Mouse (Mus musculus): ENCODE measurements at regions not wholly inside any gene's neighbourhood (a gene's known extent, or its start where the extent isn't known, plus 50 kb on each side); places are given as distances from the start of the nearest gene placed in this dataset.
"Not testable (repeated sequence)": the region's sequence is repeated elsewhere in the genome, so short reads cannot be mapped to it uniquely, and the experiment has no call there.

DNA sequence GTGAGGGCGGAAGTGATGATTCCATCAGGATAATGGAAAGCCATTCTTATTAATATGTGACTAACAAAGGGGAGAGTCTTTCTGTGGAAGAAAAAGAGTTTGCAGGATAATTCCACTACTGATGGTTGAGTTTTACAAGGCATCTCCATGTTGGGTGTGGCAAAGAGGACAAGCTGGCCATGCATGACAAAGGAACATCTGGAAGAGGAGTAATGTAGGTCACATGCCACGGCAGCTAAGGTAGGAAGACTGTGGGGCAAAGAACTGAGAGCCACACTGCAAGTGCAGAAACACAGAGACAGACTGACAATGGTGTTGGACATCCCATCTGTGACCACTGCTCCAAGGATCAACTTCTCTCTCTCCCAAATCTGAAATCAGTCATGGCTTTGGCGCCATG, 196.4 kb upstream of the Gdi2 start:
- no peak for DNase-seq

DNA sequence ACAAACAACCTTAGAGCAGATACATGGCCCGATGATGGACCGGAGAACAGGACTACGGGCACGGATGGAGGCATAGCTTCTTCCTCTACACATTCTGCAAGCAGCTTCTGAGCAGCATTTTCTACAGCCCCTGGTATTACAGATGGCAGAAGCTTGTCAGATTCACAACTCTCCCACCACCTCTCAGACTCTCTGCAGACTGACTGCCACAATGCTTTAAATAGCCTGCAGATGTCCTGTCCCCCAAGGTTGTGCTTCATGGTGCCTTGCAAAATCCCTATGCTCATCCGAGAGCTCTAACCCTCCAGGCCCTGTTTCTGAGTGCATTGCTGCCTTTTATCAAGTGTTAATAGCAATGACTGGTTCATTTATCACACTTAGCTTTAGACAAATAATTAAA, 194.3 kb upstream of the Gdi2 start:
- no peak for DNase-seq

DNA sequence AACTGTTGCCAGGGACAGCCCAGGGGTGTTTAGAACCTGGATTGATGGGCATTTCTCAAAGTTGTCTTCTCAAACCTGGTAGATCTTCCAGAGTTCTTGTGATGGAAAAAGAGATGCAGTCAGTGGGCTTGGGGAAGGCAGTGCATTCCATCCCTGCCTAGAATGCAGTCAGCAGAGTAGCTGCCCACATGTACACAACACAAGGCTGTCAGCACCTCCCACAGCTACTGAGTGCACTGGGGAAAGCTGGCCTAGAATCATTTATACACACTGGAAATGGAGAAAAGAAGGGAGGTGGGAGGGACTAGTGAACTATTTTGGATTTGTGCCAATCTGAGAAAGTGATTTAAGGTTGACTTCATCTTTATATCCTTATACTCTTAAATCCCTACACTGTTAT, 183.0 kb upstream of the Gdi2 start:
- not testable (repeated sequence) for DNase-seq

DNA sequence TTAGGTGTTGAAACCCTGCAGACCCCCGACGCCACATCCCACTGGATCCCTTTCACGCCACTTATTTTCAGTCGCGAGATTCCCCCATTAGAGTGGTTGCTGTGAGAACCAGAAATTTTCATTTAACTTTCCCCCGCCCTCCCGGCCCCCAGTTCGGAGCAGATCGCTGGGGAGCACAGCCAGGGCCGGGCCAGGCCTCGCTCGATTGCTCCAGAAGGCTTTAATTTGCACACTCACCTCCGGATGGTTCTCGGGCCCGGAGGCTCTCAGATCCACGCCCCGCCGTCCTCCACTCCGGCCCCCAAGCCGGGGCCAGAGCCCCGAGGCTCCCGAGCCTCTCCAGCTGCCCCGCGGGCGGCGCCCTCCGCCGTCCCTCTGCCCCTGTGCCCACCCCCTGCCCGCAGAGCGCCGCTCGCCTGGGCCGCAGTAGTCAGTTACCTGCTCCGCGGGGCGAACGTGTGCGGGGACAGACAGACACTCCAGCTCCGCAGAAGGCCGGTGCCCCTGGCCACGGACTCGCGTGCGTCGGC, 179.7 kb upstream of the Gdi2 start:
- no peak for DNase-seq

DNA sequence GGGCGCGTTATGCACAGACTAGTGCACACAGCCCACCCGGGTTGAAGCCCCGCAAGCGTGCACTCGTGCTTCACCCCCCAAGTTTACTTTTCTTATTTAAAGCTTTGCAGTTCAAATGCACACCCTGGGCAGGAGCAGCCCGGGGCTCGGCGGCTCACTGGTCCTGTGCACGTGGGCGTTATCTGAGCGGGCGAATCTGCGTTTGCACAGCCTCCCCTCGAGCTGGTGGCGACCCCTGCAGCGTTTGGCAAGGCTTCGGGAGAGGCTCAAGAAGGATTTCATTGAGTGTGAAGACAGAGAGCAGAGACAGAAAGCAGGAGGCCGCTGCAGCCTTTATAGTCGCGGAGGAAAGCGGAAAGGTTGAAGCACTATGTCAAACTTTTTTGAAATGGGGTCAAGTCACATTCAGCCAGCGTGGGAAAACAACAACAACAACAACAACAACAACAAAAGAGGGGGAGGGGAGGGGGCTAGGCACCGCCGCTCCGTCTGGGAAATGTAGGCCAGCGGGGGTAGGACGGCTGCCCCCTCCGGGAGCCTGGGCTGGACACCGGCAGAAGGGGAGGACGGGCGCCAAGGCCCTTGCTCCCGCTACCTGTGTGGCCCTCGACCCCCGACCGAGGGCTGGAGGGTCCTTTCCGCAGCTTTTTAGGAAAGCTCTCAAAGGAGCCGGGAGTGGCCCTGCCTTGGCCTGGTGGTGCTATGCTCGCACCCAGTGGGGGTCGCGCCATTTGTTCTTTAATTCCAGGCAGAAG, 178.7 kb upstream of the Gdi2 start:
- no peak for DNase-seq

DNA sequence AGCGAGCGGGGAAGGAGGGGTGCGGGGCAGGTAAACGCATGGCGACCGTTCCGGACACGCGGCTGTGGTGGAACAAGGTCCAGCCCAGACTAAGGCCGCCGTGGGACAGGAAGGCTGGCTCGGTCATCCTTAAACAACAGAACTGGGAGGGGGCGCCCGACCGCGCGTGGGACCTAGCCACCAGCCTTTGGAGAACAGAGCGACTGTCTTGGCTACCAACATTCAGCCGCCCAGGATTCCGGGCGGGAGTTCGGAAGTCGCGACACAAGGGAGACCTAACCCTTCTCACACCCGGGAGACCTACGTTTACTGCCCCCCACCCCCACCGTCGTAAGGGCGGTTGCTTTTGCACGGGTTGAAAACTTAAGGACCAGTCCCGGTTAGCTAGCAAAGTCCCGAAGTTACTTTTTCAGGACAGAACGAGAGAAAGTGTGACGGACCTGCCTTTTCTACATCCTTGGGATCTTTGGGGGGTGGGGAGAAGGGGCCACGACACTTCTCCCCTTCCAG, 178.1 kb upstream of the Gdi2 start:
- not testable (repeated sequence) for DNase-seq

DNA sequence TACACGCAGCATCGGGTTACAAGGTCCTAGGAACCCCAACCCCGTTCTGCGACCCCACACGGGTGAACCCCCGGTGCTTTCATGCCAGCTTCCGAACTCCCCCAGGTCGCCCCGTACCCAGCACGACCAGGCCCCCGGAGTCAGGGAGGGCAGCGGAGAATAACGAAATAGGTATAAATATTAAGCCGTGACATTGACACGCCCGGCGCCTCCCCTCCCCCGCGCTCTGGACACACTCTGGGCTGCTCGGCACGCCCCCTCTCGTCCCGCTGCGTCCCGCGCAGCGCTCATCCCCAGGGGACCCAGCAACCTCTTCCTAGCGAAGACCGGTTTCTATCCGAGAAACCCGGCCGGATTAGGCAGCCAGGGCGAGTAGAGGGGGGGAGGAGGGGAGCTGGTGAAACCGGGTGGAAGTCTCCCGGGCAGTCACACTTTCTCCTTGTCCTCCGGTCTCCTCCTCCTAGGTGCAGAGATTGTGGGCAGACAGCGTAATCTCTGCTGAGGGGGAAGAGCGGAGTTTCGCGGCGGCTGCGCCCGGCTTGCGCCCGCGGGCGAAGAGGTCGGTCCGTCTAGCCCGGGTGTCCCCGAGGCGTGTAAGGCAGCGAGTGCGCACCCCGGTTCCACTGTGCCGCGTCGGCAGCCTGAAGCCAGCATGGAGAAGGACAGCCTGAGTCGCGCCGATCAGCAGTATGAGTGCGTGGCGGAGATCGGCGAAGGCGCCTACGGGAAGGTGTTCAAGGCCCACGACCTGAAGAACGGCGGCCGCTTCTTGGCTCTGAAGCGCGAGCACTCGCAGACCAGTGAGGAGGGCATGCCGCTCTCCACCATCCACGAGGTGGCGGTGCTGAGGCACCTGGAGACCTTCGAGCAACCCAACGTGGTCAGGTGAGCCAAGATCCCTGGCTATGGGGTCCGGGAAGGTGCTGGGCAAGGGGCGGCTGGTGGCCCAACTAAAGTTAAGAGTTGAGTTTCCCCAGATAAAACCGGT, 177.1 kb upstream of the Gdi2 start:
- DNase-seq, result no peak

DNA sequence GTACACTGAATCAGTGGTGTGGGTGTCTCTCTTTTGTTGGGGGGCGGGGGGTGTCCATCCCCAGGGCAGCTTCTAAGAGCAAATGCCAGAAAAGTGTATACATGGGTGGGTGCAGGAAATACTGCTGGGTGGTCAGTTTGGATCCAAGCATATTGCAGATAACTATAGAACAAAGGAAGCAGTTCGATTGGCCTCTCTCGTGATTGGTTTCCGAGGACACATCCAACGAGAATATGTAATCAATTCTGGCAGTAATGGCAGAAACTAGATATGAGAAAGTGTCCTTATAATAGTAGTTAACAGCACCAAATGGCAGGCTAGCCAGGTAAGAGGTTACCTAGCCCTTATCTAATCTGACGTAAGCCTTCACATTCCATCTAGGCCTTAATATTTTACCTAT, 165.2 kb upstream of the Gdi2 start:
- no peak for DNase-seq

DNA sequence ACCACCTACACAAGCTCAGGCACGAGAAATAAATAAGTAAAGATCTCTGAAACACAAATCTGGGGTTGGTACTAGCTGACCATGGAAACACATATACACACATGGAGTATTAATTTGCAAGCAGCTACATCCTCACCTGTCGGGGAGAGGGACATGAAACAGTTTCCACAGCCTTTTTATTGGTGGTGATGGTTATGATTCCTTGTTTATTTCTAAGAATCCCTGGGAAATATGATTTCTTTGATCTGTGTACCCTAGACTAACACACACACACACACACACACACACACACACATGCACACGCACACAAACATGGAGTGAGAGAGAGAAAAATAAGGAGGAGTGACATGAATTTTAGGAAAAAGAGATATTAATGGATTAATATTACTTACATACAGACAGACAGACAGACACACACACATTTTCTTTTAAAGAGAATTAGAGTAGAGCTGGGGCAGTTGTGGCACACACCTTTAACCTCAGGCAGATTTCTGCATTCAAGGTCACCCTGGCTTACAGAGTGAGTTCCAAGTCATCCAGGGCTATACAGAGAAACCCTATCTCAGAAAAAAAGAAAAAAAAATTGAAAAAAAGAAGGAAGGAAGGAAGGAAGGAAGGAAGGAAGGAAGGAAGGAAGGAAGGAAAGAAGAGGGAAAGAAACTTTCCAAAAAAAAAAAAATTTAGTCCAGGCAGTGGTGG, 164.2 kb upstream of the Gdi2 start:
- DNase-seq, result not testable (repeated sequence)

DNA sequence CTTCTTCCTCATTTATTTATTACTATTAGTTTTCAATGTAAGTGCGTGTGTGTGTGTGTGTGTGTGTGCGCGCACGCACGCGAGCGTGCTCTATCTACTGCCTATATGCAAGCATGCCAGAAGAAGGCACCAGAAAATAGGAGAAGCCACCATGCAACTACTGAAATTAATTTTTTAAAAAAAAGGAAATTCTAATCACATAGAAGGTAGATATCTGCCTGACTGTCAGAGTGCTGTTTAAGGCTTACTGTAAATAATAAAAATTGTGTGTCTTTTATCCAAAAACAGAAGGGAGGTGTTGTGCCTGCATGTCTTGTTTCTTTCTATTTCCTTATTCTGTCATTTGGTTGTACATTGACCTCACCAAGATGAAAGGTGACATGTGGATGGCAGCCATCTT, 163.1 kb upstream of the Gdi2 start:
- DNase-seq, result no peak

DNA sequence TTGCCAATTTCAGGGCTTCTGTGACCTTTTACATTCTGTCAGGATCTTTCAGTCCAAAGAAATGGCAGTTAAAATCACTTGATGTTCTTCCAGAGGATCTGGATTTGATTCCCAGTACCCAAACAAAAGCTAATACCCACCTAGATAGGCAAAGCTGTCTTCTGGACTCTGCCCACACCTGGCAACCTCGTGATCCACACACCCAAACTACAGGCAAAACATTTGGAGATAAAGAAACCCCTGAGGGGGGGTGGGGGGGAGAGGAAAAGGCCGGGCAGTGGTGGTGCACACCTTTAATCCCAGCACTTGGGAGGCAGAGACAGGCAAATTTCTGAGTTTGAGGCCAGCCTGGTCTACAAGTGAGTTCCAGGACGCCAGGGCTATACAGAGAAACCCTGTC, 160.1 kb upstream of the Gdi2 start:
- DNase-seq, result not testable (repeated sequence)

DNA sequence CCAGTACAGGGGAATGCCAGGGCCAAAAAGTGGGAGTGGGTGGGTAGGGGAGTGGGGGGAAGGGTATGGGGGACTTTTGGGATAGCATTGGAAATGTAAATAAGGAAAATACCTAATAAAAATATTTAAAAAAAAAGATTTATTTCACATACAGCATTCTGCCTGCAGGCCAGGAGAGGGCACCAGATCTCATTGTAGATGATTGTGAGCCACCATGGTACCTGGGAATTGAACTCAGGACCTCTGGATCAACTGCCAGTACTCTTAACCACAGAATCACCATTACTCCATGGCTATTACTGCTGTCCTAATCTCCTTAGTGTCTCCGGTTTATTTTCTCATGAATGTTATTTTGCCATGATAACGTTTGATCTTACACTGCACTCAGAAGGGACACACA, 132.1 kb upstream of the Gdi2 start:
- DNase-seq, result not testable (repeated sequence)

DNA sequence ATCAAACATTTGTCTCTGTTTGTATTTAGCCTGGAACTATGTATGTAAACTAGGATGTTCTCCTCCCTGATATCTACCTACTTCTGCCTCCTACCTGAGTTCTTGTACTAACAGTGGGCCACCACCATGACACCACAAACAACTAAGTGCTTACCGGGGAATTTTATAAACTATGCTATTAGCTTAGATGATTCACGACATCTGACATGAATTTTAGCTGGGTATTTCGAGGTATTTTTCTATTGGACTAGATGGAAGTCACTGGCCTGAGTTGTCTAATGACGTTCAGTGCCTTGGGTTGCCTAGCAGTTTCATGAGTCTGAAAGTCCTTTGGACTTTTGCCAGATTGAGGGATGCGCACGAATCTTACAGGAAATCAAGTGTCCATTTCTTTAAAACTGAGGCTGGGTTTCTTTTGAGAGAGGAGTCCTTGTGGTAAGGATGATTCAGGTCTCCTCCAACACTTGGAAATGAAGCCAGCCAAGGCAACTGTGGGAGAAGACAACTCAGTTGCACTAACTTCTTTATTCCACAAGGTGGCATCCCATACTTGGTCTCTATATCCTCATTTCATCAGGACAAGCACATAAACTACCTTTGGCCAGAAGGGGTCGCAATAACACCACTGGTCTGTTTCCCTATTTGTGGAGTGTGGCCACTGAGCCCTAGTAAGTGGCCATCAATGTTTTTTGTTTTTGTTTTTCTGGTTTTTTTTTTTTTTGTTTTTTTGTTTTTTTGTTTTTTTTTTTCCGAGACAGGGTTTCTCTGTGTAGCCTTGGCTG, 131.4 kb upstream of the Gdi2 start:
- peak; percentile 74 for DNase-seq

DNA sequence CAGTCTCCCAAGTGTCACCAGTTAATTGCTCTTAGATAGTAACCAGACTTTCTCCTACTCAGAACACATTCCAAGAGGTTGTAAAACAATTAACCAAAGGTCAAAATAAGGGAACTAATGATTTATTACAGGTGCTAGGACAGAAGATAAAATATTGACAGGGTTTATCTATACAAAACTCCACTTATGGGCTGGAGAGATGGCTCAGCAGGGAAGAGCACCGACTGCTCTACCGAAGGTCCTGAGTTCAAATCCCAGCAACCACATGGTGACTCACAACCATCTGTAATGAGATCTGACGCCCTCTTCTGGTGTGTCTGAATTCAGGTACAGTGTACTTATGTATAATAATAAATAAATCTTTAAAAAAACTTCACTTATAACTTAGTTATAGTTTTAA, 127.6 kb upstream of the Gdi2 start:
- DNase-seq, result not testable (repeated sequence)

DNA sequence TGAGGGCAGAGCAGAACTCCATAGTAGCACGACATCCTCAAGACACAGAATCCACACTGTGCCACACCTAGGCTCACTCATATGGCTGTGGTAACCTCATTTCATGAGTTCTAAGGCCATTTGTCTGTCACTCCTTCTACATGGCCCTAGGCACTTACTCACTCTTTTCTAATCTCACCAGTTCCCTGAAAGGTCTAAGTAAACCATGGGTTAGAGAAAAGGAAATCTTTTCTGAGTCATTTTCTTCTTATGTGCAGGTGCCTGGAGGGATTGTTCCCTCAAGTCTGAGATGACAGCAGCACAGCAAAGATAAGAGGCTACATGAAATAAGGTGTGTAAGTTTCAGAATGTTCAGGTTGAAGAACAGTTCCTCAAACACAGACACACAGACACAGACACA, 120.8 kb upstream of the Gdi2 start:
- no peak for DNase-seq

DNA sequence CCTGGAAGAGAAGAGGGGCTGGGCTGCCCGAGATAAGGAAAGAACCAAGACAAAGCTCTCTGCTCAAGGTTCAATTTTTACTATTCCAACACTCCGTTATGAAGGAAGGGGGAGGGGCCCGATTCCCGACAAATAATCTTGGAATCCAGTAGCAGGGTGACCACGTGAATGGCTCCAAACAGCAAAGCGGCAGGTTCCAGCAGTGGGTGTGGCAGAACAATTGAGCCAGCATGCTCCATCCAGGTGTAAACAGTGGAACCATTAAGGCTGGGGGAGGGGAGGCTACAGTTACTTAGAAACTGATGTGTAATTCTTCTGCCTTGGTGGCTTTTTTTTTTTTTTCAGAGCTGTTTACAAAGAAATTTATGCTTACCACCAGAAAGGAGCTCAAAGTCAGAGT, 82.5 kb upstream of the Gdi2 start:
- DNase-seq, result not testable (repeated sequence)

DNA sequence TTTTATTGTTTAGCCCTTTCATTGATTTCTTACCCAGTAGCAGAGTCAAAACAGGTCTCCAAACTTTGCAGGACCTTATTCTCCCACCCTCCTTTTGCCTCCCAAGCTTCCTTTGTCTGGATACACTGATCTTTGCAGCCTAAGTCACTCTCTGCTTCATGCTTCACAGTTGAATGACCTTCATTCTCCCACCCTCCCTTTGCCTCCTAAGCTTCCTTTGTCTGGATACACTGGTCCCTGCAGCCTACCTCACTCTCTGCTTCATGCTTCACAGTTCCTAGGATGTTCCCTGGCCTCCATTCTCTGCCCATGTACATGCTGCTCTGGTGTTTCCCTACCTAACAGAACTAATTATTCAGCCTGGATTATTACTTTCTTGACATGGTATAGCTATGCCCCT, 61.0 kb upstream of the Gdi2 start:
- no peak for DNase-seq

DNA sequence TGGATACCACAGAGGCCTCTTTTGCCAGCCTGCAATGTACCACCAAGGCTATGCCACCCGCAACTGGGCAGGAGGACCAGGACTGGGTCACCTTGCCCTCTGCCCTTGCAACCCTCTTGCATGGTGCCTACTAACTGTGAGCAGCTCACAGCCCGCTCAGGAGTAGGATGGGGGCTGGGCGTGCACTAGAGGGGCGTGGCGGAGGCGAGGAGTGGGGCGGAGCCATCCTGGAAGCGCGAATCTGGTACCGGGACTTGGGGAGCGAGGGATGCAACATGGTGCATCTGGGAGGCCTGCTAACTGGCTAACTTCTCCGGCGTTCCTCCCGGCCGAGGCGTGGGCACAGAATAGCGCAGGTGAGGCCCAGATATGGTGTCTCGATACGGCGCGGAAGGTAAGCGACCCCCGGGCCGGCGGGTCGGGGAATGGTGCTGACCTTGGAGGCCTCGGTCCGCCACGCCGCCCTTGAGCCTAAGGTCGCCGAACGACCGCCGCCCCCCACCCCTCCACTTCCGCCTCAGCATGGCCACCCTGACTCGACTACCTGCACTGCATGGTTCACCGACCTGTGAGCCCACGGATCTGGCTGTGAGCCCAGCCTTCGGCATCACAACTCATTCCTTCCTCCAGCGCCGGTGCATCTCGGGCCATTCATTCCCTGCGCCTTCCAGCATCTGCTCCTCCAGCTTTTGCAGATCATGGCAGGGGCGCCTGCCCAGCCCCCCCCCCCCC, 59.7 kb upstream of the Gdi2 start:
- DNase-seq, result peak; percentile 4
